Mouse (Mus musculus): ENCODE results near the gene Fbxo11.
"Not testable (repeated sequence)": the region's sequence is repeated elsewhere in the genome, so short reads cannot be mapped to it uniquely, and the experiment has no call there.

Fbxo11 gene

DNA sequence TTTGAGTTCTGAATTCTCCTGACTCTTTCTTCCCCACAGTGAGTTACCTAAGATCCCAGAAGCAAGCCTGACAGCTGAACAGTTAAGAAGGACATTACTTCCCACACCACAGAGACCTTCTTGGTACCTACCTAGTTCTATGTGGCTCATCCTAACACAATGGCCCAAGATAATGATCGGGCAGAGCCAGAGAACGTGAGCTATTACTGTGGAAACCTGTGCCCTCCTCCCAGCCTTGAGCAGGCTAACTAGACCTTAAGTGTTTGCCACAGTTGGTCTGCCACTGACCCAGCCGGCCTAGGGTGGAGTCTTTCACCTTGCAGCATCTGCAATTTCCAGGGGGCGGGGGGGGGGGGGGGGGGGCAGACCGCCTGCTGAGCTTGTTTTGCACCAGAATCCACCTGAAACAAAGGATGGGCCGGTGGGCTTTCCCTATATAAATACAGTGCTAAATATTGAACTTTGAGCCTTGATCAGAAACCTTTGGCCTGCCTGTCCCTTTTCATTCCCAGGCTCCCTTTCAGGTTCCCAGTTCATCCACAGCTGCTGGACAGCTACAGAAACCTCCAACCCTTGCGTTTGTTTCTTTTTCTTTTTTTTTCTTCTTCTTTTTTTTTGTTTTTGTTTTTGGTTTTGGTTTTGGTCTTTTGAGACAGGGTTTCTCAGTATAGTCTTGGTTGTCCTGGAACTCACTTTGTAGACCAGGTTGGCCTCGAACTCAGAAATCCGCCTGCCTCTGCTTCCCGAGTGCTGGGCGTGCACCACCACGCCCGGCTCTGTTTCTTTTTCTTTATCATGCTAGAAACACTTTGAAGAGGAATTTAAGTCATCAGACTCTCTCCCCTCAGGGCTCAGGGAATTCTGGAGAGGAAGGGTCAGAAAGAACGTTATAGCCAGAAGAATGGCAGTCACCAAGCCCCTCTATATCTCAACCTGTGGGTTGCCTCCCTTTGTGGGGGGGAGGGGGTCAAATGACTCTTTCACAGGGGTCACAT, 101.7 kb downstream of the Fbxo11 start:
- no peak for DNase-seq (ENCODE audit: low read depth)

DNA sequence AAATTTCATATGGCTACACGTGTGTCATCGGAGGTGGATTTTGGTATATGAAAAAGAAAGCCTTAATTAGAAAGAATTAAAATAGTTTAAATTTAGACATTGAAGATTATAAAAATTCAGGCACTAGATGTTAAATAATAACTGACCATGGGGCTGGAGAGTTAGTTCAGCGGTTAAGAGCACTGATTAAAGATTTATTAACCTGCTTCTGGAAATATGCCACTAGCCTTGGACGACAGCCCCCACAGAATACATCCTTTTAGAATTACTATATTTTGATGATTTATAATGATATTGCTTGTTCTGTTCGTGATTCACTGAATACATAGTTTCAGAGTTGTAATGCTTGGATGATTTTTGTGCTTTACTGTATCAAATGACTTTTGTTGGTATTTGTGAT, 105.2 kb downstream of the Fbxo11 start:
- DNase-seq (ENCODE audit: low read depth) = not testable (repeated sequence)

DNA sequence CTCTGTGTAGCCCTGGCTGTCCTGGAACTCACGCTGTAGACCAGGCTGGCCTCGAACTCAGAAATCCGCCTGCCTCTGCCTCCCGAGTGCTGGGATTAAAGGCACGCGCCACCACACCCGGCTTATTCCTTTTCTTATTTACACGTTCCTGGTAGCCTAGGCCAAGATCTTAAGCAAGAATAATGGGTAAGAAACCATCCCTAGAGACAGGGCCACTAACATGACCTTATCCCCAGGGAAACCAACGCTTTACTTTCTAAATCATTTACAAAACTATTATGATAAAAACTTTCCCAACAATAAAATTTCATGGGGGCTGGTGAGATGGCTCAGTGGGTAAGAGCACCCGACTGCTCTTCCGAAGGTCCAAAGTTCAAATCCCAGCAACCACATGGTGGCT, 105.7 kb downstream of the Fbxo11 start:
- DNase-seq (ENCODE audit: low read depth) = not testable (repeated sequence)

DNA sequence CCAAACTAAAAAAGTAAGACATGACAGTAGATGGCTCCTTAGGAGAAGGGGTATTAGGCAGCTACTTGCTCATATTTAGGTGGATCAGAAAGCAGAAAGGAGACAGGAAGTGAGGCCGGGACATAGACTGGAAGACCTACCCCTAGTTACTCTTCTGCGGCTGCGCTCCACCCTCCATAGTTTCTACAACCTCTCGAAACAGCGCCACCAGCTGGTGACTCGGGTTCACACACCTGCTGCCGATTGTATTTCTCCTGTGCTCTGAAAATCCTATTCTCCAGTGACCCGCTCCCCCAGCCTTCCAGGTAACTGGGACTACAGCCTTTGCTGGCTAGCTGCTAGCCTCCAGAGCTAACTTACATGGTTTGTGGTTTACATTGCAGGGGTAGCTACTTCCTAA, 106.8 kb downstream of the Fbxo11 start:
- peak; percentile 32 for DNase-seq (ENCODE audit: low read depth)

DNA sequence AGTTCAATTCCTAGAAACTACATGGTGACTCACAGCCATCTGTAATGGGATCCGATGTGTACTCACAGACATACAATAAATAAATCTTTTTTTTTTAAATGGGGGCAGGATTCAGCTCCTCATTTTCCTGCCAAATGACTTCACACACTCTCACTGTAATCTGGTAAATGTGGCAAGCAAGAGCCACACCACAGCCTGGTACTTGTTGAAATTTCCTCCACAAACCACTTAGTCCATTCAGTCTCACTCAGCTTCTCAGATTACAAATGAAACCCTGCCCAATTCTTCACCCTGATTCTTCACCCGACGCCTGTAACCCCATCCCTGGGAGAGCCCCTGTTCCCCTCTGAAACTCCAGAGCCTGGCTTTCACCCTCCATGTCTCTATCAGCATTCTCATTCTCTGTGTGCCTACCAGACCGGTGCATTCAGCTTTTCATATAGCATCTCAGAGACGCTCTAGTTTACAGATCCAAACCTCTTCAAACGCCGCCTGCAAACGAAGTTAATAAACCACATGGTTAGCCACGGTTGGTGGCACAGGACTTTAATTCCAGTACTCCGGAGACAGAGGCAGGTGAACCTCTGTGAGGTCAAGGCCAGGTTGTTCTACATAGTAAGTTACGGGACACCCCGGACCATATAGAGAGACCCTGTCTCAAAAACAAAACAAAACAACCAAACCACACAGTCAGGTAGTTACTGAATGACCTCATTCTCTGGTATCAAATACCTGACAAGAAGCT, 107.8 kb downstream of the Fbxo11 start:
- DNase-seq (ENCODE audit: low read depth) = peak; percentile 60

DNA sequence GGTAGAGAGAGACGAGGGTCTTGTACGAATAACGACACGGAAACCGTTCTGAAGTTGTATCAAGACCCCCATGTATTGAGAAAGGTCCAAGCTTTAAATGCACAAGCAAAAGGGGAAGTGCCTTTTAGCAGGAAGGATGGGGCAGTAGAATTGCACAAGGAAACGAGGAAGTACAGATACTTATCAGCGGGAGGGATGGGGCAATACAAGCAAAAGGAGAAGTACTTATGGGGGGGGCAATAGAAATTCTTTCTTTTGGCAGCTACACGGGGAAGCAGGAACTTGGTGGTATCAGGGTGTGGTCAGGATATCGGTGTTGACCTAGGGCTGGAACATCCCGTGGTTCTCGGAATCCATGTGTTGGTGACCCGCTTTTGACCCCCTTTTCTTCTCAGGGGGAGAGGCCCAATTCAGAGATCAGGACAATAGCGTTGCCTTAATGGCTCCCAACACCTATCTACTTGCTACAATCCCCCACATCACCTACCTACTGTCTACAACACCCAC, 110.4 kb downstream of the Fbxo11 start:
- DNase-seq (ENCODE audit: low read depth) = peak; percentile 13

DNA sequence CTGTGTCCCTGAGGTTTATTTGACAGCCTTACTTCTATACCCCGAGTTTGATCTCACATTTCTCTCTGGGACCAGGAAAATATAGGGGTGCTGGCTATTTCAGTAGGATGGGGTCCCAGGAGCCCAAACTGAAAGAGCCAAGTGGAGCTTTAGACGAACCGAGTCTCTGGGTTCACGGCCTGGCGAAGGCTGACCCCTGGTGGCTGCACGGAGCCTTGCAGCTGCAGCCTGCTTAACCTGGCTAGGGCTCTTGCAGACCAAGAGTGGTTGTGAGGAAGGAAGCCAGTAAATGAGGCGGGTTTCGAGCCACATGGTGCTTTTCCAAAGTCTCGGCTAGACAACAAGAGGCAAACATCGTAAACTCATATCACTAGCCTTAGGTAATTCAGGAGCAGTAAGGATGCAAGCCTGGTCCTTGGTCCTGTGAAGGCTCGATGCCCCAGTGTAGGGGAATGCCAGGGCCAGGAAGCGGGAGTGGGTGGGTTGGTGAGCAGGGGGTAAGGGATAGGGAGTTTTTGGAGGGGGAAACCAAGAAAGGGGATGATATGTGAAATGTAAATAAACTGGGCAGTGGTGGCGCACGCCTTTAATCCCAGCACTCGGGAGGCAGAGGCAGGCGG, 116.0 kb downstream of the Fbxo11 start:
- peak; percentile 65 for DNase-seq (ENCODE audit: low read depth)
